12 mouse cellular contexts compared by ENCODE assay signal in the genomic region with DNA sequence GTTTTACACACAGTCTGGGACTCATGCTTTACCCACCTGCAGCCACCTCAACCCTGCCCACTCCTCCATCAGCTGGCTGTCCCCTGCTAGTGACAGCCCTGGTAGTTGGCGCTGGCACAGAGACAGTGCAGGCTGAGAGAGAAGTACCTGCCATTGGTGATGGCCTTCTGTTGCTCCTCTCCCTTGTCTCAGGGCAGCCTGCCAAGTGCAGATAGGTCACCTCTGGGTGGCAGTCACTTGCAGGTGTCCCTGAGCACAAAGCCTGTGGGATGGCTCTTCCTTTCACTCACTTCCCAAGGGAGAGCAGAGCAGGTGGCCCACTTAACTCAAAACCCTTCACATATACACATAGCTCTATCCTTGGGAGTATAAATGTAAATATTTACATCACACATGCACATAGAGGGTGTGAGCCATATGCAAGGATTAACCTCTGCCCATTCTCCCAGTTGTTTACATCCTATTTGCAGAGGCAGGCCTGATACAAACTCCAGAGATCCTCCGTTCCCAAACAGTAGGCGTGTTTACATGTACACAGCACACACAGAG.
DNase-seq lines count a peak whose midpoint lies in the region; ATAC-seq and TF ChIP-seq lines count a peak whose summit lies in the region.
"Had no signal": no experiment of that assay in that cellular context is flagged by ENCODE, and none has a peak within 500 bp of the region (broad histone marks: within the 10 kb centered on the region; RNA-seq: fewer than 3 reads in every experiment).

No protein-coding gene starts in this region.

- peak; percentile 72 for ATAC-seq in cerebellum, adult (ENCODE audit: insufficient number of reproducible peaks, low FRiP score, low TSS enrichment)
- ATAC-seq in lung, embryonic 15.5 days (ENCODE audit: borderline replicate concordance, extremely low read depth, low FRiP score, low TSS enrichment), result peak; percentile 58
- ATAC-seq in intestine, postnatal 0 days, result no peak
- ATAC-seq in kidney, embryonic 16.5 days (ENCODE audit: low FRiP score, low TSS enrichment), result no peak

- TF ChIP-seq CTCF in intestine, postnatal 0 days (IDR thresholded peaks at IDR 0.05; ENCODE audit: low read depth), result peak; percentile 37

- H3K4me3 ChIP-seq in lung, embryonic 15.5 days, result no peak overlapping the region
- H3K4me3 ChIP-seq in intestine, postnatal 0 days (ENCODE audit: low read depth, low read length), result no peak overlapping the region
- no peak overlapping the region for H3K4me3 ChIP-seq in kidney, embryonic 16.5 days (ENCODE audit: low read length)
- H3K4me3 ChIP-seq: heart, embryonic 15.5 days; liver, embryonic 13.5 days had no signal

- no peaks in the 10 kb centered on the region for H3K36me3 ChIP-seq in lung, embryonic 15.5 days
- no peaks in the 10 kb centered on the region for H3K36me3 ChIP-seq in intestine, postnatal 0 days (ENCODE audit: control insufficient read depth, insufficient read depth)
- no peaks in the 10 kb centered on the region for H3K36me3 ChIP-seq in kidney, embryonic 16.5 days (ENCODE audit: insufficient read depth, low read length)
- H3K36me3 ChIP-seq: heart, embryonic 15.5 days; liver, embryonic 13.5 days had no signal

- H3K4me2 ChIP-seq in lung, embryonic 15.5 days, result no peak overlapping the region
- H3K4me2 ChIP-seq in intestine, postnatal 0 days (replicated peaks; ENCODE audit: low read depth), result no peak overlapping the region
- H3K4me2 ChIP-seq in kidney, embryonic 16.5 days (replicated peaks; ENCODE audit: low read depth, low read length), result no peak overlapping the region
- H3K4me2 ChIP-seq: heart, embryonic 15.5 days; liver, embryonic 13.5 days had no signal

- DNase-seq in cerebellum, postnatal 4 days (ENCODE audit: low spot score in 2 of 2), result no peak
- DNase-seq in lung, postnatal 14 days, result no peak
- DNase-seq in cerebellum, adult 8-10 months, result peak; percentile 74
- DNase-seq in layer of hippocampus, adult 18-20 months (ENCODE audit: low spot score in 2 of 2), result no peak
- DNase-seq: kidney, adult 2 months; liver, embryonic 13.5 days; midbrain, embryonic 14.5 days had no signal

- 46% methylated on average over 3 of the region's 3 CpGs for WGBS in lung, embryonic 15.5 days
- WGBS in intestine, postnatal 0 days, result 67% methylated on average over 3 of the region's 3 CpGs
- 93% methylated on average over 3 of the region's 3 CpGs for WGBS in kidney, embryonic 16.5 days

- no peak overlapping the region for H3K9ac ChIP-seq in lung, embryonic 15.5 days
- no peak overlapping the region for H3K9ac ChIP-seq in intestine, postnatal 0 days (ENCODE audit: low read depth, low read length)
- no peak overlapping the region for H3K9ac ChIP-seq in kidney, embryonic 16.5 days (replicated peaks; ENCODE audit: low read length)
- H3K9ac ChIP-seq: heart, embryonic 15.5 days; liver, embryonic 13.5 days had no signal

- peak overlapping the region; percentile 49; the same call in 1 of the 2 replicates for H3K27ac ChIP-seq in lung, embryonic 15.5 days
- H3K27ac ChIP-seq in intestine, postnatal 0 days (ENCODE audit: low read depth, low read length), result no peak overlapping the region
- no peak overlapping the region for H3K27ac ChIP-seq in kidney, embryonic 16.5 days (ENCODE audit: low read length)
- H3K27ac ChIP-seq: heart, embryonic 15.5 days; liver, embryonic 13.5 days had no signal

- no peaks in the 10 kb centered on the region for H3K9me3 ChIP-seq in lung, embryonic 15.5 days
- H3K9me3 ChIP-seq in intestine, postnatal 0 days (ENCODE audit: control insufficient read depth), result no peaks in the 10 kb centered on the region
- H3K9me3 ChIP-seq in kidney, embryonic 16.5 days (ENCODE audit: low read length), result no peaks in the 10 kb centered on the region
- H3K9me3 ChIP-seq: heart, embryonic 15.5 days; liver, embryonic 13.5 days had no signal

- peaks cover 89% of the 10 kb centered on the region for H3K4me1 ChIP-seq in lung, embryonic 15.5 days
- peaks cover 11% of the 10 kb centered on the region; the same call in 1 of the 2 replicates for H3K4me1 ChIP-seq in intestine, postnatal 0 days (replicated peaks; ENCODE audit: control insufficient read depth, insufficient read depth, low read length)
- H3K4me1 ChIP-seq in kidney, embryonic 16.5 days (ENCODE audit: insufficient read depth, low read length), result peaks cover 63% of the 10 kb centered on the region

- H3K27me3 ChIP-seq in lung, embryonic 15.5 days, result no peaks in the 10 kb centered on the region
- H3K27me3 ChIP-seq in intestine, postnatal 0 days (replicated peaks; ENCODE audit: control insufficient read depth, insufficient read depth, low read length), result no peaks in the 10 kb centered on the region
- no peaks in the 10 kb centered on the region for H3K27me3 ChIP-seq in kidney, embryonic 16.5 days (ENCODE audit: insufficient read depth, low read length)
- H3K27me3 ChIP-seq: heart, embryonic 15.5 days; liver, embryonic 13.5 days had no signal

Comparison
In these comparisons a context has a peak if more than half of its experiments do, and no peak if none do; other contexts are left out.
1. ATAC-seq: peak in cerebellum, adult (single experiment) and lung, embryonic 15.5 days (single experiment); none in intestine, postnatal 0 days (single experiment) and kidney, embryonic 16.5 days (single experiment).